In the genomic region with DNA sequence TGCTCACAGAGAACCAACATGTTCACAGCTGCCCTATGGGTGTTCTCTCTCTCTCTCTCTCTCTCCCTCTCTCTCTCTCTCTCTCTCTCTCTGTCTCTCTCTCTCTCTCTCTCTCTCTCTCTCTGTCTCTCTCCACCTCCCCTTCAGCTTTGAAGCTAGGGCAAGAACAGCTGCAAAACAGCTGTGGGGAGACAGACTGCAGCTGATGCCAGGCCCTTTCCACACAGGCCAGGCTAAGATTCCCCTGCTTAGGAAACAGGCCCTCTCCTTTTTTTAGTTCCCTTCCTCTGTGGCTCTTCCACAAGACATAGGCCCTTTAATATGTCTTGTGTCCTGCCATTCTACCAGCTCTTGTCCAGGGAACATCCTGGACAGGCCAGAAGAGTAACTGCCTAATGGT, we compare ENCODE assay signal across 1 mouse cellular context.
TF ChIP-seq lines count a peak whose summit lies in the region.

No protein-coding gene starts in this region.

TF ChIP-seq in C2C12, 6 proteins besides CTCF, POLR2A, EP300 and RAD21:
- TF ChIP-seq MAX (IDR thresholded peaks at IDR 0.05) = no peak
- TF ChIP-seq MYOD1 (IDR thresholded peaks at IDR 0.05; ENCODE audit: control insufficient read depth, insufficient read length, low read depth) = peak; percentile 68
